Mouse (Mus musculus): ENCODE measurements around the gene Ccdc87. TPM values are rescaled to one million over a fixed set of nuclear protein-coding genes. Genes with fewer than 3 reads are reported as not detected.
"Not testable (repeated sequence)": the region's sequence is repeated elsewhere in the genome, so short reads cannot be mapped to it uniquely, and the experiment has no call there.

Ccdc87 gene
- total RNA-seq (2022): not detected

GRCm38 (mm10) chr19:4839149-4839548 lies at the start of gene Ccdc87, which contains the start of gene Ccs:
TSS of gene Ccdc87 (plus strand) at chr19:4839366.
TSS of gene Ccs (minus strand) at chr19:4839332.
- DNase-seq (ENCODE audit: low spot score in 2 of 2): peak; percentile 95 to 98

- DNase-seq (ENCODE audit: low spot score in 2 of 2): no peak
These were observed 45.8 kb upstream of the Ccdc87 start for GRCm38 (mm10) chr19:4793281-4793830.

GRCm38 (mm10) chr19:4793831-4794422 lies 45.2 kb upstream of the Ccdc87 start, which contains the start of gene Rbm4:
TSS of gene Rbm4 (minus strand) at chr19:4793901.
- DNase-seq (ENCODE audit: low spot score in 2 of 2): peak; percentile 95 to 96

GRCm38 (mm10) chr19:4795929-4796328 lies 43.2 kb upstream of the Ccdc87 start:
- no peak for DNase-seq (ENCODE audit: low spot score in 2 of 2)

- DNase-seq (ENCODE audit: low spot score in 2 of 2): no peak
These were observed 41.3 kb upstream of the Ccdc87 start for GRCm38 (mm10) chr19:4797846-4798245.

GRCm38 (mm10) chr19:4799083-4799482 lies 40.1 kb upstream of the Ccdc87 start:
- no peak for DNase-seq (ENCODE audit: low spot score in 2 of 2)

- no peak for DNase-seq (ENCODE audit: low spot score in 2 of 2)
These were observed 36.5 kb upstream of the Ccdc87 start for GRCm38 (mm10) chr19:4802691-4803091.

GRCm38 (mm10) chr19:4803283-4803682 lies 35.9 kb upstream of the Ccdc87 start:
- DNase-seq (ENCODE audit: low spot score in 2 of 2): no peak

GRCm38 (mm10) chr19:4810309-4810708 lies 28.9 kb upstream of the Ccdc87 start:
- no peak for DNase-seq (ENCODE audit: low spot score in 2 of 2)

GRCm38 (mm10) chr19:4810746-4811062 lies 28.5 kb upstream of the Ccdc87 start:
- no peak for DNase-seq (ENCODE audit: low spot score in 2 of 2)

- peak; percentile 98 for DNase-seq (ENCODE audit: low spot score in 2 of 2)
These were observed 27.9 kb upstream of the Ccdc87 start, which contains the start of the genes Gm21992 and Rbm14 for GRCm38 (mm10) chr19:4811063-4811908. TSS of gene Gm21992 (minus strand) at chr19:4811612. TSS of gene Rbm14 (minus strand) at chr19:4811634.

- no peak for DNase-seq (ENCODE audit: low spot score in 2 of 2)
These were observed 27.3 kb upstream of the Ccdc87 start for GRCm38 (mm10) chr19:4811909-4812242.

GRCm38 (mm10) chr19:4812334-4812949 lies 26.7 kb upstream of the Ccdc87 start:
- DNase-seq (ENCODE audit: low spot score in 2 of 2): not testable (repeated sequence)

GRCm38 (mm10) chr19:4813015-4813414 lies 26.2 kb upstream of the Ccdc87 start:
- DNase-seq (ENCODE audit: low spot score in 2 of 2): no peak

- DNase-seq (ENCODE audit: low spot score in 2 of 2): no peak
These were observed 21.9 kb upstream of the Ccdc87 start for GRCm38 (mm10) chr19:4817182-4817835.

GRCm38 (mm10) chr19:4820678-4821303 lies 18.4 kb upstream of the Ccdc87 start:
- peak; percentile 75 to 83 for DNase-seq (ENCODE audit: low spot score in 2 of 2)

- DNase-seq (ENCODE audit: low spot score in 2 of 2): no peak
These were observed 10.6 kb upstream of the Ccdc87 start for GRCm38 (mm10) chr19:4828444-4829114.

- DNase-seq (ENCODE audit: low spot score in 2 of 2): peak; percentile 60 to 78
These were observed 10.0 kb upstream of the Ccdc87 start for GRCm38 (mm10) chr19:4829156-4829555.

- peak in 1 of 2 experiments; percentile 16 for DNase-seq (ENCODE audit: low spot score in 2 of 2)
These were observed 5.2 kb upstream of the Ccdc87 start for GRCm38 (mm10) chr19:4833977-4834376.

GRCm38 (mm10) chr19:4836096-4836495 lies 3.1 kb upstream of the Ccdc87 start:
- no peak for DNase-seq (ENCODE audit: low spot score in 2 of 2)

Measured in gastrocnemius, adult 8-10 months (tissue).